In the genomic region with DNA sequence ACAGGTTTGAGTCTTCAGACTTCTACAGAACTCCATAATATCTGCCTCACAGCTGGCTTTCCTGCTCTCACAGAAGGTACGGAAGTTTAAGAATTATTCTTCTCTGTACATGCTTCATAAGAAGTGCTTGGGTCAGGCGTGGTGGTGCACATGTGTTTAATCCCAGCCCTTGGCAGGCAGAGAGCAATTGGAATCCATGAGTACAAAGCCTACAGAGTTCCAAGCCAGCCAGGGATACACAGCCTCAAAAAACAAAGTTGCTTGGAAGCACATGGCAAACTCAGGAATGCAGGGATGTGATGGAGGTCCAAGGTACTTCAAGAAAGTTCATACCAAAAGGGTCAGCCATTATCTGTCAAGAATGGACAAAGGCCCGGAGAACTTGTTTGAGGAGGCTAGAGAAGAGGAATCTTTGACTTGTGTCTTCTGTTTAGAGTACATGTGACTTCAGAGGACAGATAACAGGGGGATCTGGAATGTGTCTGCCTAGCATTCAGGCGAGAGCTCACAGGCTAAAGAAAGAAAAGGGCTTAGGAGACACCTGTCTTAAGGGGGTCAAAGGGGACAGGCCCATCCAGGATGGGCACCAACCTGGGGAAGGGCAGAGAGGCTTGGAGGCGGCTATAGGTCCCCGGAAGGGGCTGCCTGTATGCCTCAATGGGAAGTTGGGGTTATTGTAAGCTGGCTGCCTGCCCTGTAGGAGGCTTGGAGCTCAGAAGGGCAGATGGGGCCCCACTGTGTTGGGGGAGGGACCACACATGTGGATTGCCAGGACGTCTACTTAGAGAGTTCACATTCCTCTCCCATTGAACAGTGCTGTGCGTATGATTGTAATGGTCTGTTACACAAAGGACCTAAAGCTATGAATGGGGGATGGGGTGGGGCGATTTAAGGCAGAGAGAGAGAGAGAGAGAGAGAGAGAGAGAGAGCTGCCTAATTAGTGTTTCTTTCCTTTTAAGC, we compare ENCODE assay signal across 9 mouse cellular contexts. TPM values are rescaled to one million over a fixed set of nuclear protein-coding genes. Genes with fewer than 3 reads are reported as not detected.
A peak's percentile ranks its signal among the peaks of the same experiment; 100 is the strongest.
DNase-seq lines count a peak whose midpoint lies in the region; ATAC-seq and TF ChIP-seq lines count a peak whose summit lies in the region.
"Had no signal": no experiment of that assay in that cellular context is flagged by ENCODE, and none has a peak within 500 bp of the region (broad histone marks: within the 10 kb centered on the region; RNA-seq: fewer than 3 reads in every experiment).

No protein-coding gene starts in this region.

- no peak overlapping the region for H3K4me2 ChIP-seq in forebrain, embryonic 16.5 days (ENCODE audit: low read length)
- no peak overlapping the region for H3K4me2 ChIP-seq in limb, embryonic 15.5 days

- intact Hi-C loops in heart, postnatal 25 days (cut with DNase I) = no loop called here
- intact Hi-C loops in gastrocnemius, adult 2 months (cut with DNase I) = no loop called here
- intact Hi-C loops in gastrocnemius, postnatal 14 days (cut with DNase I; ENCODE audit: low total_unique reads) = no loop called here

- 15% methylated on average over 9 of the region's 9 CpGs for whole genome bisulfite sequencing in forebrain, embryonic 16.5 days
- WGBS in limb, embryonic 15.5 days = 41% methylated on average over 9 of the region's 9 CpGs

- H3K4me3 ChIP-seq in forebrain, embryonic 16.5 days (replicated peaks; ENCODE audit: low read length) = no peak overlapping the region
- H3K4me3 ChIP-seq in limb, embryonic 15.5 days = no peak overlapping the region
- H3K4me3 ChIP-seq in gastrocnemius, adult 2 months = no peak overlapping the region

- ATAC-seq in forebrain, embryonic 16.5 days = peak; percentile 82
- peak; percentile 25; the same call in 1 of the 2 replicates for ATAC-seq in limb, embryonic 15.5 days (ENCODE audit: insufficient number of reproducible peaks, low FRiP score, low TSS enrichment, low read depth)
- no peak for ATAC-seq in monocyte, adult 5-6 weeks (replicated peaks; ENCODE audit: insufficient number of reproducible peaks, low FRiP score, low TSS enrichment, poor library complexity, severe bottlenecking)

- H3K27ac ChIP-seq in forebrain, embryonic 16.5 days (ENCODE audit: low read length) = no peak overlapping the region; the same call in 1 of the 2 replicates
- peak overlapping the region; percentile 39; the same call in 1 of the 2 replicates for H3K27ac ChIP-seq in limb, embryonic 15.5 days
- H3K27ac ChIP-seq in gastrocnemius, adult 2 months = no peak overlapping the region

- peaks cover 33% of the 10 kb centered on the region for H3K4me1 ChIP-seq in forebrain, embryonic 16.5 days (replicated peaks; ENCODE audit: control insufficient read depth, insufficient read depth, low read length)
- H3K4me1 ChIP-seq in limb, embryonic 15.5 days = peaks cover 11% of the 10 kb centered on the region

- no peaks in the 10 kb centered on the region for H3K36me3 ChIP-seq in forebrain, embryonic 16.5 days (ENCODE audit: control insufficient read depth, insufficient read depth)
- peaks cover 14% of the 10 kb centered on the region; the same call in 1 of the 2 replicates for H3K36me3 ChIP-seq in limb, embryonic 15.5 days

- TF ChIP-seq CTCF in gastrocnemius, adult 2 months (IDR thresholded peaks at IDR 0.05) = no peak

- no peaks in the 10 kb centered on the region for H3K27me3 ChIP-seq in forebrain, embryonic 16.5 days (replicated peaks; ENCODE audit: control insufficient read depth, insufficient read depth, low read length)
- H3K27me3 ChIP-seq in limb, embryonic 15.5 days = no peaks in the 10 kb centered on the region

- peak; percentile 82 for DNase-seq in heart, adult 11 months
- no peak for DNase-seq in heart, postnatal 25 days (ENCODE audit: low spot score)
- DNase-seq in R1 (ENCODE audit: low read depth, low spot score) = peak; percentile 82
- DNase-seq in gastrocnemius, adult 2 months = no peak
- no peak for DNase-seq in gastrocnemius, postnatal 14 days
- DNase-seq: cerebellum, adult 9-10 months had no signal

- H3K9me3 ChIP-seq in forebrain, embryonic 16.5 days (ENCODE audit: control insufficient read depth, low read length) = no peaks in the 10 kb centered on the region
- no peaks in the 10 kb centered on the region for H3K9me3 ChIP-seq in limb, embryonic 15.5 days

- H3K9ac ChIP-seq in forebrain, embryonic 16.5 days (replicated peaks; ENCODE audit: low read depth, low read length) = no peak overlapping the region
- no peak overlapping the region for H3K9ac ChIP-seq in limb, embryonic 15.5 days

RNA-seq across cellular contexts. Expression of a gene that starts 56.7 kb away (rescaled TPM):
- total RNA-seq in heart, postnatal 25 days (2021) = 10 to 100 TPM in 1 of 2 experiments, 1 to 10 TPM in 1; 9.6 to 12.4 TPM
- 38.6 and 42.3 TPM in 2 replicates for polyA plus RNA-seq in forebrain, embryonic 16.5 days (2015; fragmentation: Nextera tagmentation; extraction: Ambion mirVana)
- 204 and 225 TPM in 2 replicates for polyA plus RNA-seq in limb, embryonic 15.5 days (2015; fragmentation: Nextera tagmentation; extraction: Ambion mirVana)
- total RNA-seq in gastrocnemius, adult 2 months (2021) = 1 to 10 TPM; 1.0 to 1.5 TPM
- total RNA-seq in gastrocnemius, postnatal 14 days (2021) = 10 to 100 TPM; 32.3 to 38.6 TPM
- 0.43 to 1.8 TPM in 2 of 3 replicates, not detected in the other for total RNA-seq in monocyte, adult 5-6 weeks (2017)

Comparison
In these comparisons a context has a peak if more than half of its experiments do, and no peak if none do; other contexts are left out.
1. DNase-seq: peak in heart, adult 11 months (single experiment) and R1 (single experiment); none in heart, postnatal 25 days (single experiment), gastrocnemius, adult 2 months (single experiment) and gastrocnemius, postnatal 14 days (single experiment).